Comparison of ENCODE assay signal across 8 mouse cellular contexts in genomic region chr7:116245815-116246695, GRCm38 (mm10).
DNase-seq lines count a peak whose midpoint lies in the region; ATAC-seq lines count a peak whose summit lies in the region.

No protein-coding gene starts in this region.

- no peak overlapping the region for H3K27ac ChIP-seq in kidney, embryonic 15.5 days
- H3K27ac ChIP-seq in heart, embryonic 15.5 days = peak overlapping the region; percentile 80
- no peak overlapping the region for H3K27ac ChIP-seq in liver, embryonic 15.5 days (replicated peaks)

- 0 out of 2 replicates have a peak overlapping the region, but pooled peaks have one; percentile 30 for H3K4me2 ChIP-seq in kidney, embryonic 15.5 days
- H3K4me2 ChIP-seq in heart, embryonic 15.5 days = peak overlapping the region; percentile 55
- H3K4me2 ChIP-seq in liver, embryonic 15.5 days = peak overlapping the region; percentile 7; the same call in 1 of the 2 replicates

- WGBS in kidney, embryonic 15.5 days = 37% methylated on average over 15 of the region's 15 CpGs
- WGBS in heart, embryonic 15.5 days = 25% methylated on average over 15 of the region's 15 CpGs
- WGBS in liver, embryonic 15.5 days (ENCODE audit: insufficient replicate concordance) = 30% methylated on average over 15 of the region's 15 CpGs

- no peak for ATAC-seq in kidney, embryonic 15.5 days (replicated peaks; ENCODE audit: low FRiP score)
- no peak for ATAC-seq in heart, embryonic 15.5 days (replicated peaks; ENCODE audit: insufficient number of reproducible peaks, insufficient read depth, low FRiP score, low read depth)
- ATAC-seq in liver, embryonic 15.5 days (ENCODE audit: insufficient read depth) = no peak

- peaks cover 30% of the 10 kb centered on the region for H3K4me1 ChIP-seq in kidney, embryonic 15.5 days
- H3K4me1 ChIP-seq in heart, embryonic 15.5 days (replicated peaks) = peaks cover 40% of the 10 kb centered on the region
- H3K4me1 ChIP-seq in liver, embryonic 15.5 days (replicated peaks) = 0 out of 2 replicates have a peak, but pooled peaks cover 9% of the 10 kb centered on the region

- no peak overlapping the region for H3K9ac ChIP-seq in kidney, embryonic 15.5 days
- H3K9ac ChIP-seq in heart, embryonic 15.5 days = no peak overlapping the region; the same call in 1 of the 2 replicates
- H3K9ac ChIP-seq in liver, embryonic 15.5 days = no peak overlapping the region

- H3K9me3 ChIP-seq in kidney, embryonic 15.5 days (replicated peaks) = no peaks in the 10 kb centered on the region
- no peaks in the 10 kb centered on the region for H3K9me3 ChIP-seq in heart, embryonic 15.5 days (replicated peaks)
- no peaks in the 10 kb centered on the region for H3K9me3 ChIP-seq in liver, embryonic 15.5 days (replicated peaks)

- H3K36me3 ChIP-seq in kidney, embryonic 15.5 days = no peaks in the 10 kb centered on the region
- no peaks in the 10 kb centered on the region for H3K36me3 ChIP-seq in heart, embryonic 15.5 days
- no peaks in the 10 kb centered on the region for H3K36me3 ChIP-seq in liver, embryonic 15.5 days (replicated peaks)

- H3K4me3 ChIP-seq in kidney, embryonic 15.5 days (replicated peaks) = no peak overlapping the region
- peak overlapping the region; percentile 31 for H3K4me3 ChIP-seq in heart, embryonic 15.5 days
- no peak overlapping the region for H3K4me3 ChIP-seq in liver, embryonic 15.5 days (replicated peaks)

- DNase-seq in kidney, postnatal 14 days = no peak
- DNase-seq in c-Kit-positive CD71-positive TER-119-positive erythroid progenitor cells, embryonic 14.5 days (ENCODE audit: low spot score) = peak; percentile 34
- peak; percentile 84 for DNase-seq in retina, embryonic 14.5 days (ENCODE audit: low spot score)
- DNase-seq in right cerebral cortex, postnatal 4 days = no peak
- no peak for DNase-seq in thymus, postnatal 4 days

- H3K27me3 ChIP-seq in kidney, embryonic 15.5 days = no peaks in the 10 kb centered on the region; the same call in 1 of the 2 replicates
- H3K27me3 ChIP-seq in heart, embryonic 15.5 days = no peaks in the 10 kb centered on the region
- no peaks in the 10 kb centered on the region for H3K27me3 ChIP-seq in liver, embryonic 15.5 days

Comparison
In these comparisons a context has a peak if more than half of its experiments do, and no peak if none do; other contexts are left out.
1. DNase-seq: peak in c-Kit-positive CD71-positive TER-119-positive erythroid progenitor cells, embryonic 14.5 days (single experiment) and retina, embryonic 14.5 days (single experiment); none in kidney, postnatal 14 days (single experiment), right cerebral cortex, postnatal 4 days (single experiment) and thymus, postnatal 4 days (single experiment).
2. Peak in every context shown above with its lines, with median percentiles within 50 percentile points of each other: H3K4me2 ChIP-seq.